Mouse (Mus musculus) embryonic facial prominence, embryonic 15.5 days (tissue): ENCODE results near the gene Rnf150. TPM values are rescaled to one million over a fixed set of nuclear protein-coding genes. Genes with fewer than 3 reads are reported as not detected.
A peak's percentile ranks its signal among the peaks of the same experiment; 100 is the strongest.

Experiments
- ATAC-seq: fragments of 200-750 bp; cut with Nextera tagmentation; 2 replicates; pipeline ENCODE4 v1.8.0; 2017; ENCODE audit warnings: low read depth, moderate TSS enrichment; ENCODE audit not compliant: insufficient number of reproducible peaks, low FRiP score, low TSS enrichment
- H3K27ac ChIP-seq: fragments of 300-500 bp; sonication (generic); replicated peaks from 2 replicates; pipeline ENCODE4 v1.5.1; 2015; ENCODE audit warnings: mild to moderate bottlenecking, inconsistent platforms
- H3K27me3 ChIP-seq: fragments of 300-500 bp; sonication (generic); 2 replicates; pipeline ENCODE4 v1.6.1; 2015; ENCODE audit warnings: inconsistent platforms
- H3K36me3 ChIP-seq: fragments of 300-500 bp; sonication (generic); 2 replicates; pipeline ENCODE4 v1.6.1; 2015; ENCODE audit warnings: mild to moderate bottlenecking, inconsistent platforms
- H3K4me1 ChIP-seq: fragments of 300-500 bp; sonication (generic); 2 replicates; pipeline ENCODE4 v1.6.1; 2015; ENCODE audit warnings: inconsistent platforms
- H3K4me2 ChIP-seq: fragments of 300-500 bp; sonication (generic); replicated peaks from 2 replicates; pipeline ENCODE4 v1.6.1; 2015; ENCODE audit warnings: mild to moderate bottlenecking, inconsistent platforms
- H3K4me3 ChIP-seq: fragments of 300-500 bp; sonication (generic); replicated peaks from 2 replicates; pipeline ENCODE4 v1.5.1; 2015; ENCODE audit warnings: mild to moderate bottlenecking, inconsistent platforms
- H3K9ac ChIP-seq: fragments of 300-500 bp; sonication (generic); 2 replicates; pipeline ENCODE4 v1.6.1; 2015; ENCODE audit warnings: inconsistent platforms
- H3K9me3 ChIP-seq: fragments of 300-500 bp; sonication (generic); replicated peaks from 2 replicates; pipeline ENCODE4 v1.6.1; 2016; ENCODE audit warnings: inconsistent platforms
- WGBS: fragments of 180-500 bp; shearing (Covaris S2); methylation state at CpG from one replicate; pipeline ENCODE4 v1.1.7; 2015; 5-methylcytosine and 5-hydroxymethylcytosine counted together
- polyA plus RNA-seq: library from polyadenylated mRNA; unstranded; fragments of >200 nt; fragmentation: Nextera tagmentation; extraction: Ambion mirVana; gene quantifications from 2 replicates; pipeline ENCODE4 v1.2.1, GENCODE M21; 2015

The Rnf150 gene
- polyA plus RNA-seq, 1 experiment from 2014 or later: 1.4 TPM

- no peak for ATAC-seq
- H3K9ac ChIP-seq: no peak overlapping the region
- H3K27ac ChIP-seq: no peak overlapping the region
- H3K27me3 ChIP-seq: no peaks in the 10 kb centered on the region
- H3K4me3 ChIP-seq: no peak overlapping the region
- no peaks in the 10 kb centered on the region for H3K4me1 ChIP-seq
- no peaks in the 10 kb centered on the region for H3K36me3 ChIP-seq
- H3K4me2 ChIP-seq: no peak overlapping the region
- WGBS: 55% methylated on average over 1 of the region's 1 CpGs
- no peaks in the 10 kb centered on the region for H3K9me3 ChIP-seq
Observed at GRCm38 (mm10) chr8:82916851-82917539, 53.8 kb downstream of the Rnf150 start.

- H3K9ac ChIP-seq: no peak overlapping the region
- ATAC-seq: no peak
- no peak overlapping the region for H3K27ac ChIP-seq
- H3K4me1 ChIP-seq: no peaks in the 10 kb centered on the region
- WGBS: 66% methylated on average over 5 of the region's 5 CpGs
- H3K27me3 ChIP-seq: no peaks in the 10 kb centered on the region
- H3K9me3 ChIP-seq: no peaks in the 10 kb centered on the region
- H3K4me3 ChIP-seq: no peak overlapping the region
- no peak overlapping the region for H3K4me2 ChIP-seq
- H3K36me3 ChIP-seq: no peaks in the 10 kb centered on the region
Observed at GRCm38 (mm10) chr8:82917540-82918316, 54.6 kb downstream of the Rnf150 start.

GRCm38 (mm10) chr8:82919676-82920075, 56.5 kb downstream of the Rnf150 start:
- Histone ChIP-seq H3K4me1 (no peaks in the 10 kb centered on the region), H3K9ac (no peak overlapping the region), H3K36me3 (no peaks in the 10 kb centered on the region), H3K4me3 (no peak overlapping the region), H3K9me3 (no peaks in the 10 kb centered on the region), H3K4me2 (no peak overlapping the region), H3K27me3 (no peaks in the 10 kb centered on the region), H3K27ac (no peak overlapping the region)
- 82% methylated on average over 4 of the region's 4 CpGs for WGBS
- no peak for ATAC-seq

- Histone ChIP-seq H3K4me1 (no peaks in the 10 kb centered on the region), H3K4me3 (no peak overlapping the region), H3K9me3 (no peaks in the 10 kb centered on the region), H3K9ac (no peak overlapping the region), H3K4me2 (no peak overlapping the region), H3K27me3 (no peaks in the 10 kb centered on the region), H3K27ac (no peak overlapping the region), H3K36me3 (no peaks in the 10 kb centered on the region)
- WGBS: 83% methylated on average over 4 of the region's 4 CpGs
- no peak for ATAC-seq
Observed at GRCm38 (mm10) chr8:82920124-82920523, 57.0 kb downstream of the Rnf150 start.

- Histone ChIP-seq H3K4me2 (no peak overlapping the region), H3K4me1 (no peaks in the 10 kb centered on the region), H3K9me3 (no peaks in the 10 kb centered on the region), H3K9ac (no peak overlapping the region), H3K27ac (no peak overlapping the region), H3K27me3 (no peaks in the 10 kb centered on the region), H3K4me3 (no peak overlapping the region), H3K36me3 (no peaks in the 10 kb centered on the region)
- 97% methylated on average over 3 of the region's 3 CpGs for WGBS
- no peak for ATAC-seq
Observed at GRCm38 (mm10) chr8:82925286-82925685, 62.1 kb downstream of the Rnf150 start.

GRCm38 (mm10) chr8:82926518-82926917, 63.4 kb downstream of the Rnf150 start:
- WGBS: 82% methylated on average over 5 of the region's 5 CpGs

GRCm38 (mm10) chr8:82931554-82931953, 68.4 kb downstream of the Rnf150 start:
- no peaks in the 10 kb centered on the region for H3K9me3 ChIP-seq

More at GRCm38 (mm10) chr8:82926518-82926917, 63.4 kb downstream of the Rnf150 start:
- Histone ChIP-seq H3K27ac (no peak overlapping the region), H3K4me2 (no peak overlapping the region), H3K4me1 (no peaks in the 10 kb centered on the region), H3K4me3 (no peak overlapping the region), H3K9me3 (no peaks in the 10 kb centered on the region), H3K9ac (no peak overlapping the region), H3K36me3 (no peaks in the 10 kb centered on the region), H3K27me3 (no peaks in the 10 kb centered on the region)
- no peak for ATAC-seq

GRCm38 (mm10) chr8:82936162-82936561, 73.0 kb downstream of the Rnf150 start:
- no peak overlapping the region for H3K9ac ChIP-seq
- ATAC-seq: no peak
- peaks cover 19% of the 10 kb centered on the region for H3K4me1 ChIP-seq
- WGBS: 66% methylated on average over 7 of the region's 7 CpGs
- H3K4me3 ChIP-seq: no peak overlapping the region
- H3K27me3 ChIP-seq: no peaks in the 10 kb centered on the region
- H3K9me3 ChIP-seq: no peaks in the 10 kb centered on the region
- no peaks in the 10 kb centered on the region for H3K36me3 ChIP-seq
- H3K4me2 ChIP-seq: no peak overlapping the region
- H3K27ac ChIP-seq: no peak overlapping the region

More at GRCm38 (mm10) chr8:82931554-82931953, 68.4 kb downstream of the Rnf150 start:
- no peak overlapping the region for H3K9ac ChIP-seq
- H3K4me3 ChIP-seq: no peak overlapping the region
- no peak overlapping the region for H3K4me2 ChIP-seq
- no peak; the same call in 1 of the 2 replicates for ATAC-seq
- no peaks in the 10 kb centered on the region for H3K27me3 ChIP-seq
- H3K27ac ChIP-seq: no peak overlapping the region
- 68% methylated on average over 7 of the region's 7 CpGs for WGBS
- no peaks in the 10 kb centered on the region for H3K36me3 ChIP-seq
- H3K4me1 ChIP-seq: no peaks in the 10 kb centered on the region

GRCm38 (mm10) chr8:82936866-82937265, 73.7 kb downstream of the Rnf150 start:
- H3K9ac ChIP-seq: no peak overlapping the region
- no peaks in the 10 kb centered on the region for H3K9me3 ChIP-seq
- WGBS: 30% methylated on average over 4 of the region's 4 CpGs
- peaks cover 19% of the 10 kb centered on the region for H3K4me1 ChIP-seq
- no peaks in the 10 kb centered on the region for H3K36me3 ChIP-seq
- no peak for ATAC-seq
- H3K27ac ChIP-seq: no peak overlapping the region
- H3K4me2 ChIP-seq: no peak overlapping the region
- no peaks in the 10 kb centered on the region for H3K27me3 ChIP-seq
- no peak overlapping the region for H3K4me3 ChIP-seq

GRCm38 (mm10) chr8:82939912-82940311, 76.8 kb downstream of the Rnf150 start:
- no peak overlapping the region for H3K9ac ChIP-seq
- no peaks in the 10 kb centered on the region for H3K27me3 ChIP-seq
- peaks cover 34% of the 10 kb centered on the region for H3K4me1 ChIP-seq
- H3K4me2 ChIP-seq: no peak overlapping the region
- WGBS: 18% methylated on average over 6 of the region's 6 CpGs
- no peaks in the 10 kb centered on the region for H3K9me3 ChIP-seq
- no peak overlapping the region for H3K4me3 ChIP-seq
- 0 out of 2 replicates have a peak overlapping the region, but pooled peaks have one; percentile 22 for H3K27ac ChIP-seq
- no peaks in the 10 kb centered on the region for H3K36me3 ChIP-seq
- no peak; the same call in 1 of the 2 replicates for ATAC-seq

- no peak for ATAC-seq
- no peaks in the 10 kb centered on the region for H3K36me3 ChIP-seq
- no peak overlapping the region for H3K9ac ChIP-seq
- no peak overlapping the region for H3K4me2 ChIP-seq
- H3K4me1 ChIP-seq: peaks cover 47% of the 10 kb centered on the region
- no peak overlapping the region for H3K27ac ChIP-seq
- no peak overlapping the region for H3K4me3 ChIP-seq
- WGBS: 22% methylated on average over 6 of the region's 6 CpGs
- H3K27me3 ChIP-seq: no peaks in the 10 kb centered on the region
- H3K9me3 ChIP-seq: no peaks in the 10 kb centered on the region
Observed at GRCm38 (mm10) chr8:82943223-82944006, 80.3 kb downstream of the Rnf150 start.
